ENCODE assay signal across 8 mouse cellular contexts in genomic region chr14:37134304-37135126, GRCm38 (mm10). TPM values are rescaled to one million over a fixed set of nuclear protein-coding genes. Genes with fewer than 3 reads are reported as not detected.
A peak's percentile ranks its signal among the peaks of the same experiment; 100 is the strongest.
DNase-seq lines count a peak whose midpoint lies in the region; ATAC-seq and TF ChIP-seq lines count a peak whose summit lies in the region.

No protein-coding gene starts in this region.

- H3K27ac ChIP-seq in kidney, postnatal 0 days = peak overlapping the region; percentile 95
- peak overlapping the region; percentile 87 for H3K27ac ChIP-seq in limb, embryonic 15.5 days
- H3K27ac ChIP-seq in neural tube, embryonic 15.5 days (replicated peaks) = peak overlapping the region; percentile 87

- H3K4me3 ChIP-seq in kidney, postnatal 0 days (replicated peaks; ENCODE audit: low read depth, low read length) = peak overlapping the region; percentile 87
- H3K4me3 ChIP-seq in limb, embryonic 15.5 days = peak overlapping the region; percentile 86
- peak overlapping the region; percentile 89 for H3K4me3 ChIP-seq in neural tube, embryonic 15.5 days (replicated peaks)

- H3K9me3 ChIP-seq in kidney, postnatal 0 days (replicated peaks; ENCODE audit: low read length) = no peaks in the 10 kb centered on the region
- no peaks in the 10 kb centered on the region for H3K9me3 ChIP-seq in limb, embryonic 15.5 days
- H3K9me3 ChIP-seq in neural tube, embryonic 15.5 days (replicated peaks) = no peaks in the 10 kb centered on the region

- H3K4me1 ChIP-seq in kidney, postnatal 0 days (replicated peaks; ENCODE audit: insufficient read depth, low read length) = no peaks in the 10 kb centered on the region
- H3K4me1 ChIP-seq in limb, embryonic 15.5 days = peaks cover 3% of the 10 kb centered on the region; the same call in 1 of the 2 replicates
- peaks cover 13% of the 10 kb centered on the region for H3K4me1 ChIP-seq in neural tube, embryonic 15.5 days

- TF ChIP-seq CTCF in kidney, postnatal 0 days (IDR thresholded peaks at IDR 0.05; ENCODE audit: low read depth) = no peak

- peaks cover 16% of the 10 kb centered on the region for H3K36me3 ChIP-seq in kidney, postnatal 0 days (ENCODE audit: insufficient read depth, low read length)
- H3K36me3 ChIP-seq in limb, embryonic 15.5 days = peaks cover 26% of the 10 kb centered on the region
- H3K36me3 ChIP-seq in neural tube, embryonic 15.5 days = peaks cover 22% of the 10 kb centered on the region

- WGBS in kidney, postnatal 0 days = 2% methylated on average over 40 of the region's 40 CpGs
- WGBS in limb, embryonic 15.5 days = 2% methylated on average over 40 of the region's 40 CpGs
- 2% methylated on average over 40 of the region's 40 CpGs for WGBS in neural tube, embryonic 15.5 days

- no peaks in the 10 kb centered on the region for H3K27me3 ChIP-seq in kidney, postnatal 0 days (ENCODE audit: insufficient read depth, low read length)
- H3K27me3 ChIP-seq in limb, embryonic 15.5 days = no peaks in the 10 kb centered on the region
- H3K27me3 ChIP-seq in neural tube, embryonic 15.5 days (replicated peaks) = no peaks in the 10 kb centered on the region

- peak; percentile 58 for DNase-seq in kidney, postnatal 0 days (ENCODE audit: low spot score)
- DNase-seq in kidney, postnatal 14 days = no peak
- peak; percentile 74 for DNase-seq in MN1 (ENCODE audit: low spot score)
- DNase-seq in Muller cell, postnatal 12 days (ENCODE audit: inconsistent ontology term) = no peak
- DNase-seq in gastrocnemius, adult 18-20 months (ENCODE audit: low spot score) = no peak

- peak; percentile 42 for ATAC-seq in kidney, postnatal 0 days (replicated peaks; ENCODE audit: low FRiP score, low read depth)
- ATAC-seq in erythroid progenitor cell, adult 5-6 weeks (replicated peaks; ENCODE audit: low FRiP score, poor library complexity, severe bottlenecking) = peak; percentile 81
- ATAC-seq in limb, embryonic 15.5 days (ENCODE audit: insufficient number of reproducible peaks, low FRiP score, low TSS enrichment, low read depth) = peak; percentile 9; the same call in 1 of the 2 replicates
- ATAC-seq in neural tube, embryonic 15.5 days (ENCODE audit: low FRiP score) = peak; percentile 32; the same call in 1 of the 2 replicates

- H3K9ac ChIP-seq in kidney, postnatal 0 days (ENCODE audit: low read depth, low read length) = peak overlapping the region; percentile 96
- H3K9ac ChIP-seq in limb, embryonic 15.5 days = peak overlapping the region; percentile 87
- H3K9ac ChIP-seq in neural tube, embryonic 15.5 days (replicated peaks) = peak overlapping the region; percentile 82

- peak overlapping the region; percentile 62 for H3K4me2 ChIP-seq in kidney, postnatal 0 days (ENCODE audit: low read length)
- H3K4me2 ChIP-seq in limb, embryonic 15.5 days = peak overlapping the region; percentile 55
- peak overlapping the region; percentile 68 for H3K4me2 ChIP-seq in neural tube, embryonic 15.5 days

RNA-seq across cellular contexts. Expression of gene Ghitm, which starts 0.6 kb away (rescaled TPM):
- polyA plus RNA-seq in kidney, postnatal 0 days (2015; fragmentation: Nextera tagmentation; extraction: Ambion mirVana) = 267 and 296 TPM in 2 replicates
- total RNA-seq in erythroid progenitor cell, adult 5-6 weeks (2015; ENCODE audit: low replicate concordance) = 110 and 129 TPM in 2 replicates
- total RNA-seq in erythroid progenitor cell, adult 5-6 weeks (2017; ENCODE audit: low replicate concordance) = 75.3 and 123 TPM in 2 replicates
- polyA plus RNA-seq in limb, embryonic 15.5 days (2015; fragmentation: Nextera tagmentation; extraction: Ambion mirVana) = 179 and 198 TPM in 2 replicates
- polyA plus RNA-seq in neural tube, embryonic 15.5 days (2015; fragmentation: Nextera tagmentation; extraction: Ambion mirVana) = 225 and 241 TPM in 2 replicates
- 100 to 1,000 TPM; 422 to 501 TPM for total RNA-seq in gastrocnemius, adult 18-20 months (2021)

RNA-seq across cellular contexts. Expression of gene 2610528A11Rik, which starts 20.7 kb away (rescaled TPM):
- polyA plus RNA-seq in kidney, postnatal 0 days (2015; fragmentation: Nextera tagmentation; extraction: Ambion mirVana) = 0.17 and 0.26 TPM in 2 replicates
- not detected in 2 replicates for total RNA-seq in erythroid progenitor cell, adult 5-6 weeks (2015; ENCODE audit: low replicate concordance)
- total RNA-seq in erythroid progenitor cell, adult 5-6 weeks (2017; ENCODE audit: low replicate concordance) = not detected in 2 replicates
- polyA plus RNA-seq in limb, embryonic 15.5 days (2015; fragmentation: Nextera tagmentation; extraction: Ambion mirVana) = 29.9 and 30.1 TPM in 2 replicates
- polyA plus RNA-seq in neural tube, embryonic 15.5 days (2015; fragmentation: Nextera tagmentation; extraction: Ambion mirVana) = 0.91 and 11.1 TPM in 2 replicates
- 1 to 10 TPM in 1 of 2 experiments, under 1 TPM in 1; 0.34 to 1.0 TPM for total RNA-seq in gastrocnemius, adult 18-20 months (2021)

RNA-seq across cellular contexts. Expression of gene Cdhr1, which starts 36.4 kb away (rescaled TPM):
- 1.6 and 1.7 TPM in 2 replicates for polyA plus RNA-seq in kidney, postnatal 0 days (2015; fragmentation: Nextera tagmentation; extraction: Ambion mirVana)
- total RNA-seq in erythroid progenitor cell, adult 5-6 weeks (2015; ENCODE audit: low replicate concordance) = not detected in 2 replicates
- not detected in 2 replicates for total RNA-seq in erythroid progenitor cell, adult 5-6 weeks (2017; ENCODE audit: low replicate concordance)
- polyA plus RNA-seq in limb, embryonic 15.5 days (2015; fragmentation: Nextera tagmentation; extraction: Ambion mirVana) = 0.18 and 0.29 TPM in 2 replicates
- polyA plus RNA-seq in neural tube, embryonic 15.5 days (2015; fragmentation: Nextera tagmentation; extraction: Ambion mirVana) = 2.8 and 3.1 TPM in 2 replicates
- not detected for total RNA-seq in gastrocnemius, adult 18-20 months (2021)

Comparison
In these comparisons a context has a peak if more than half of its experiments do, and no peak if none do; other contexts are left out.
1. DNase-seq: peak in kidney, postnatal 0 days (single experiment) and MN1 (single experiment); none in kidney, postnatal 14 days (single experiment), Muller cell, postnatal 12 days (single experiment) and gastrocnemius, adult 18-20 months (single experiment).
2. ATAC-seq: peak in every context shown above with its lines; median percentile 81 in erythroid progenitor cell, adult 5-6 weeks; 42 in kidney, postnatal 0 days; 32 in neural tube, embryonic 15.5 days; 9 in limb, embryonic 15.5 days.
3. Peak in every context shown above with its lines, with median percentiles within 50 percentile points of each other: H3K27ac ChIP-seq, H3K4me2 ChIP-seq, H3K4me3 ChIP-seq and H3K9ac ChIP-seq.